In genomic region chr2:153237193-153237592, GRCm38 (mm10) we compare ENCODE assay signal across 19 mouse cellular contexts. TPM values are rescaled to one million over a fixed set of nuclear protein-coding genes. Genes with fewer than 3 reads are reported as not detected.
A peak's percentile ranks its signal among the peaks of the same experiment; 100 is the strongest.
DNase-seq lines count a peak whose midpoint lies in the region; ATAC-seq and TF ChIP-seq lines count a peak whose summit lies in the region.
"Had no signal": no experiment of that assay in that cellular context is flagged by ENCODE, and none has a peak within 500 bp of the region (broad histone marks: within the 10 kb centered on the region; RNA-seq: fewer than 3 reads in every experiment).

No protein-coding gene starts in this region.

- WGBS in forebrain, embryonic 11.5 days: 80% methylated on average over 4 of the region's 4 CpGs
- 69% methylated on average over 4 of the region's 4 CpGs for WGBS in forebrain, embryonic 15.5 days
- WGBS in lung, embryonic 15.5 days: 65% methylated on average over 4 of the region's 4 CpGs
- WGBS in lung, adult 2 months: 60% methylated on average over 4 of the region's 4 CpGs
- WGBS in liver, embryonic 15.5 days (ENCODE audit: insufficient replicate concordance): 72% methylated on average over 4 of the region's 4 CpGs

- H3K36me3 ChIP-seq in forebrain, embryonic 11.5 days (ENCODE audit: control insufficient read depth, insufficient read depth, low read length): peaks cover 6% of the 10 kb centered on the region; the same call in 1 of the 2 replicates
- peaks cover 33% of the 10 kb centered on the region for H3K36me3 ChIP-seq in forebrain, embryonic 15.5 days
- peaks cover 33% of the 10 kb centered on the region for H3K36me3 ChIP-seq in lung, embryonic 15.5 days
- peaks cover 64% of the 10 kb centered on the region for H3K36me3 ChIP-seq in liver, embryonic 15.5 days (replicated peaks)

- no peak overlapping the region for H3K4me2 ChIP-seq in forebrain, embryonic 11.5 days (ENCODE audit: low read depth, low read length, severe bottlenecking)
- H3K4me2 ChIP-seq in forebrain, embryonic 15.5 days (replicated peaks): no peak overlapping the region
- H3K4me2 ChIP-seq in lung, embryonic 15.5 days: no peak overlapping the region
- 0 out of 2 replicates have a peak overlapping the region, but pooled peaks have one; percentile 2 for H3K4me2 ChIP-seq in liver, embryonic 15.5 days
- H3K4me2 ChIP-seq: hindbrain, embryonic 13.5 days; limb, embryonic 12.5 days had no signal

- no peak for TF ChIP-seq POLR2A in lung, adult 2 months (IDR thresholded peaks at IDR 0.05; ENCODE audit: borderline replicate concordance, extremely low read depth, low read depth, low read length)

- H3K9me3 ChIP-seq in forebrain, embryonic 11.5 days (ENCODE audit: control insufficient read depth, low read length): no peaks in the 10 kb centered on the region
- H3K9me3 ChIP-seq in forebrain, embryonic 15.5 days: no peaks in the 10 kb centered on the region
- no peaks in the 10 kb centered on the region for H3K9me3 ChIP-seq in lung, embryonic 15.5 days
- H3K9me3 ChIP-seq in liver, embryonic 15.5 days (replicated peaks): no peaks in the 10 kb centered on the region
- H3K9me3 ChIP-seq: hindbrain, embryonic 13.5 days; limb, embryonic 12.5 days had no signal

- peaks cover 5% of the 10 kb centered on the region; the same call in 1 of the 2 replicates for H3K4me1 ChIP-seq in forebrain, embryonic 11.5 days (replicated peaks; ENCODE audit: control insufficient read depth, insufficient read depth, low read length)
- H3K4me1 ChIP-seq in forebrain, embryonic 15.5 days: peaks cover 33% of the 10 kb centered on the region
- peaks cover 41% of the 10 kb centered on the region for H3K4me1 ChIP-seq in lung, embryonic 15.5 days
- peaks cover 11% of the 10 kb centered on the region for H3K4me1 ChIP-seq in lung, adult 2 months (ENCODE audit: control insufficient read depth, insufficient read depth, low read length)
- peaks cover 45% of the 10 kb centered on the region for H3K4me1 ChIP-seq in liver, embryonic 15.5 days (replicated peaks)

- H3K4me3 ChIP-seq in forebrain, embryonic 11.5 days (ENCODE audit: low read depth, low read length): no peak overlapping the region
- H3K4me3 ChIP-seq in forebrain, embryonic 15.5 days: no peak overlapping the region
- no peak overlapping the region for H3K4me3 ChIP-seq in lung, embryonic 15.5 days
- no peak overlapping the region for H3K4me3 ChIP-seq in lung, adult 2 months (replicated peaks; ENCODE audit: extremely low read depth, low read depth, low read length)
- H3K4me3 ChIP-seq in liver, embryonic 15.5 days (replicated peaks): no peak overlapping the region
- H3K4me3 ChIP-seq: hindbrain, embryonic 13.5 days; left cerebral cortex, adult 2 months; limb, embryonic 12.5 days had no signal

- no peak for ATAC-seq in forebrain, embryonic 11.5 days (replicated peaks; ENCODE audit: low FRiP score)
- ATAC-seq in forebrain, embryonic 15.5 days (replicated peaks): no peak
- no peak for ATAC-seq in lung, embryonic 15.5 days (ENCODE audit: borderline replicate concordance, extremely low read depth, low FRiP score, low TSS enrichment)
- ATAC-seq in liver, embryonic 15.5 days (ENCODE audit: insufficient read depth): no peak
- ATAC-seq: forebrain, embryonic 16.5 days had no signal

- no peaks in the 10 kb centered on the region for H3K27me3 ChIP-seq in forebrain, embryonic 11.5 days (ENCODE audit: control insufficient read depth, insufficient read depth, low read length)
- H3K27me3 ChIP-seq in forebrain, embryonic 15.5 days: no peaks in the 10 kb centered on the region
- H3K27me3 ChIP-seq in lung, embryonic 15.5 days: no peaks in the 10 kb centered on the region
- no peaks in the 10 kb centered on the region for H3K27me3 ChIP-seq in liver, embryonic 15.5 days
- H3K27me3 ChIP-seq: hindbrain, embryonic 13.5 days; limb, embryonic 12.5 days had no signal

- no peak overlapping the region for H3K27ac ChIP-seq in forebrain, embryonic 11.5 days (ENCODE audit: low read depth, low read length)
- H3K27ac ChIP-seq in forebrain, embryonic 15.5 days (replicated peaks): no peak overlapping the region
- peak overlapping the region; percentile 96 for H3K27ac ChIP-seq in lung, embryonic 15.5 days
- H3K27ac ChIP-seq in liver, embryonic 15.5 days (replicated peaks): no peak overlapping the region
- H3K27ac ChIP-seq: hindbrain, embryonic 13.5 days; left cerebral cortex, adult 2 months; limb, embryonic 12.5 days had no signal

- no peak for TF ChIP-seq CTCF in lung, adult 2 months (IDR thresholded peaks at IDR 0.05; ENCODE audit: insufficient read depth, low read length)

- DNase-seq in forebrain, embryonic 11.5 days (ENCODE audit: low spot score): peak; percentile 5
- no peak for DNase-seq in lung, adult 2 months
- no peak for DNase-seq in embryo, embryonic 10 days (ENCODE audit: low spot score)
- DNase-seq in spleen, adult 18-20 months: no peak
- no peak for DNase-seq in adrenal gland, adult (ENCODE audit: inconsistent age in 2 of 2, low spot score in 1 of 2)
- DNase-seq: adrenal gland, adult 2 months; cerebellum, postnatal 14 days; heart, postnatal 10 days; kidney, adult 11 months; kidney, postnatal 14 days; right cerebral cortex, postnatal 14 days; thymus, adult 18-20 months had no signal

- H3K9ac ChIP-seq in forebrain, embryonic 11.5 days (ENCODE audit: low read length): no peak overlapping the region; the same call in 1 of the 2 replicates
- H3K9ac ChIP-seq in forebrain, embryonic 15.5 days (replicated peaks): no peak overlapping the region
- no peak overlapping the region; the same call in 1 of the 2 replicates for H3K9ac ChIP-seq in lung, embryonic 15.5 days
- no peak overlapping the region for H3K9ac ChIP-seq in liver, embryonic 15.5 days
- H3K9ac ChIP-seq: hindbrain, embryonic 13.5 days; limb, embryonic 12.5 days had no signal

RNA-seq across cellular contexts. Expression of gene Plagl2, which starts 4.0 kb away (rescaled TPM):
- polyA plus RNA-seq in forebrain, embryonic 11.5 days (2014; fragmentation: Nextera tagmentation; extraction: Ambion mirVana): 37.4 and 40.4 TPM in 2 replicates
- polyA plus RNA-seq in forebrain, embryonic 15.5 days (2015; fragmentation: Nextera tagmentation; extraction: Ambion mirVana): 6.8 and 7.7 TPM in 2 replicates
- polyA plus RNA-seq in lung, embryonic 15.5 days (2015; fragmentation: Nextera tagmentation; extraction: Ambion mirVana): 12.9 and 13.0 TPM in 2 replicates
- polyA plus RNA-seq in lung, adult 2 months (2012; rRNA removed): 7.8 and 12.4 TPM in 2 replicates
- 17.1 TPM in 2 replicates for polyA plus RNA-seq in liver, embryonic 15.5 days (2015; fragmentation: Nextera tagmentation; extraction: Ambion mirVana)

RNA-seq across cellular contexts. Expression of gene Pofut1, which starts 4.1 kb away (rescaled TPM):
- 7.2 and 8.1 TPM in 2 replicates for polyA plus RNA-seq in forebrain, embryonic 11.5 days (2014; fragmentation: Nextera tagmentation; extraction: Ambion mirVana)
- 5.7 and 6.6 TPM in 2 replicates for polyA plus RNA-seq in forebrain, embryonic 15.5 days (2015; fragmentation: Nextera tagmentation; extraction: Ambion mirVana)
- 5.8 and 6.1 TPM in 2 replicates for polyA plus RNA-seq in lung, embryonic 15.5 days (2015; fragmentation: Nextera tagmentation; extraction: Ambion mirVana)
- polyA plus RNA-seq in lung, adult 2 months (2012; rRNA removed): 24.3 and 25.5 TPM in 2 replicates
- 2.6 TPM in 2 replicates for polyA plus RNA-seq in liver, embryonic 15.5 days (2015; fragmentation: Nextera tagmentation; extraction: Ambion mirVana)

RNA-seq across cellular contexts. Expression of gene Tspyl3, which starts 12.0 kb away (rescaled TPM):
- polyA plus RNA-seq in forebrain, embryonic 11.5 days (2014; fragmentation: Nextera tagmentation; extraction: Ambion mirVana): 4.8 and 5.6 TPM in 2 replicates
- polyA plus RNA-seq in forebrain, embryonic 15.5 days (2015; fragmentation: Nextera tagmentation; extraction: Ambion mirVana): 29.4 and 33.1 TPM in 2 replicates
- polyA plus RNA-seq in lung, embryonic 15.5 days (2015; fragmentation: Nextera tagmentation; extraction: Ambion mirVana): 8.2 and 8.9 TPM in 2 replicates
- polyA plus RNA-seq in lung, adult 2 months (2012; rRNA removed): 6.0 and 9.3 TPM in 2 replicates
- polyA plus RNA-seq in liver, embryonic 15.5 days (2015; fragmentation: Nextera tagmentation; extraction: Ambion mirVana): 2.1 and 2.6 TPM in 2 replicates

RNA-seq across cellular contexts. Expression of gene Kif3b, which starts 54.0 kb away (rescaled TPM):
- 7.1 and 7.4 TPM in 2 replicates for polyA plus RNA-seq in forebrain, embryonic 11.5 days (2014; fragmentation: Nextera tagmentation; extraction: Ambion mirVana)
- polyA plus RNA-seq in forebrain, embryonic 15.5 days (2015; fragmentation: Nextera tagmentation; extraction: Ambion mirVana): 18.7 and 19.0 TPM in 2 replicates
- polyA plus RNA-seq in lung, embryonic 15.5 days (2015; fragmentation: Nextera tagmentation; extraction: Ambion mirVana): 6.2 and 7.3 TPM in 2 replicates
- polyA plus RNA-seq in lung, adult 2 months (2012; rRNA removed): 6.4 and 10.8 TPM in 2 replicates
- polyA plus RNA-seq in liver, embryonic 15.5 days (2015; fragmentation: Nextera tagmentation; extraction: Ambion mirVana): 1.4 and 2.0 TPM in 2 replicates
